Mouse (Mus musculus) left cerebral cortex, adult 8-10 months (tissue): Measurements from ENCODE around the gene Olfml2a. TPM values are rescaled to one million over a fixed set of nuclear protein-coding genes. Genes with fewer than 3 reads are reported as not detected.

Experiments used
- DNase-seq, 2 experiments: peaks; one replicate each; pipeline ENCODE4 v3.0.0; 2022; ENCODE audit warnings: low spot score in 2 of 2
- total RNA-seq, 4 experiments: library from RNA; stranded (reverse); gene quantifications; 2 replicates each; pipeline ENCODE4 v1.2.4; 2022

Gene Olfml2a
- total RNA-seq, 4 experiments from 2014 or later, result 2.2 to 3.1 (median 2.5) TPM

DNA sequence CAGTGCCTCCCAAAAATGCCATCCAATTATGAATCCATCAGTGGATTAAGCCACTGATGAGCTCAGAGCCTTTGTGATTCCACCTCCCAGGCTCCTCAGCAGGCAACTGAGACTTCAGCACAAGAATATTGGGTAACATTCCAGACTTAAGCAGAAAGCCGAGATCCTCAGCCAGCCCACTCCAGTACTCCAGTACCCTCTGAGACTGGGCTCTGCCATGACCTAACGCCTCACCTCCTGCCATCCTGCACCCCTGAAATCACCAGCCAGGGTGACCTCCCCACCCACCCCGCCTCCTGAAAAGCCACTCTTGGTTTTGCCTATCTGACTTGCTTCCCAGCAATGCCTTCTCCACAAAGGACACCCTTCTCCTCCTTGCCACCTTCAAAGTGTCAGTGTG is 5.6 kb downstream of the Olfml2a start:
- DNase-seq, result no peak

DNA sequence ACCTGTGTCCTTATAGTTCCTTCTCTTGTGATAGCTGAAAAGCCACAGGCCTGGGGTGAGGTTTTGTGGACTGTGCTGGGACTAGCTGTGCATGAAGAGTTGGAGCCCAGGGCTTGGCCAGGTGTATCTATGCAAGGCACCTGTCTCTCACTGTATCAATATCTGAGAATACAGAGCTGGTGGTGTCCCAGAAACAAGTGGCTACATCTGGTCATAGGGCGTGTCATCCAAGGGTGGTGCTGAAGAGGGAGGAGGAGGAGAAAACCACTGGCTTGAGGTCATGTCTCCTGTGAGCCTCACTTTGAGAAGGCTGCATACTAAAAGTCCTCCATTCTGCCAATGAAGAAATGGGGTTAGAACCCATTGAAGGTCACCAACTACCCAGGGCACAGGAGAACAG is 6.2 kb downstream of the Olfml2a start:
- DNase-seq, result no peak

DNA sequence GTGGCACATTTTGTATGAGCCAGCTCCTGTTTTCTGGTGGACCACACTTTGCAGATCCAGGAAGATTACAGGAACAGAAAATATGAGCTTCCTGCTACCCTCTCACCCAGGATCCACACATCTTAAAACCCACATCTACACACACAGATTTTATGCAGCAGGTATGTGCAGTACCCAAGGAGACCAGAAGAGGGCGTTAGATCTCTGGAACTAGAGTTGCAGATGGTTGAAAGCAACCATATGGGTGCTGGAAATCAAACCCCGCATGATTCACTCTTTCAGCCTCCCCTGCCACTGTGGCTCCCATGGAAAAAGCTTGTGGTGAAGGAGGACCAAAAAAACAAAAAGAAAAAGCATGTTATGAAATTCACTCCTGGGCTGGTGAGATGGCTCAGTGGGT is 7.3 kb downstream of the Olfml2a start:
- no peak for DNase-seq

DNA sequence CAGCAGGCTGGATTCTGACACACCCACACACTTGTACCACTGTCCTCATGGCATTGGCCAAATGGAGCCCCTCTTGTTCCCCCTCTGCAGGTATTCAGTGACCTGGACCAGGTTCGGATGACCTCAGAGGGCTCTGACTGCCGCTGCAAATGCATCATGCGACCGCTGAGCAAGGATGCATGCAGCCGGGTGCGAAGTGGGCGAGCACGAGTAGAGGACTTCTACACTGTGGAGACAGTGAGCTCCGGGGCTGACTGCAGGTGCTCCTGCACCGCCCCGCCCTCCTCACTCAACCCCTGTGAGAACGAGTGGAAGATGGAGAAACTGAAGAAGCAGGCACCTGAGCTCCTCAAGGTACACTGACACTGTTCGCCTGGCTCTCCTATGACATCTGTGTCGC is 9.6 kb downstream of the Olfml2a start:
- DNase-seq, result no peak

DNA sequence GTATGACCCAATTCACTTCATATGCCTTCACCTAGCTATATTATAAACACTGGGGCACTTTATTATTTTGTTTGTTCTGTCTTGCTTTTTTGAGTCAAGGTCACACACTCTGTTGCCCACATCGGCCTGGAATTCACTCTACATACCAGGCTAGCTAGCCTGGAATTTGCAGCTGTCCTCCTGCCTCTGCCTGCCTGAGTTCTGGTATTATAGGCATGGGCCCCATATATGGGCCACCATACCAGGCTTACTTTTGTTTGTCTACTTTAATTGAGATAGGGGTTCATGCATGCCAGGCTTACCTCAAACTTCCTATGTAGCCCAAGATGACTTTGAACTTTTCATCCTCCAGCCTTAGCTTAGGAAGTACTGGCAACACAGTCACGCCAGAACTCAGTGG is 10.1 kb downstream of the Olfml2a start:
- DNase-seq, result no peak

DNA sequence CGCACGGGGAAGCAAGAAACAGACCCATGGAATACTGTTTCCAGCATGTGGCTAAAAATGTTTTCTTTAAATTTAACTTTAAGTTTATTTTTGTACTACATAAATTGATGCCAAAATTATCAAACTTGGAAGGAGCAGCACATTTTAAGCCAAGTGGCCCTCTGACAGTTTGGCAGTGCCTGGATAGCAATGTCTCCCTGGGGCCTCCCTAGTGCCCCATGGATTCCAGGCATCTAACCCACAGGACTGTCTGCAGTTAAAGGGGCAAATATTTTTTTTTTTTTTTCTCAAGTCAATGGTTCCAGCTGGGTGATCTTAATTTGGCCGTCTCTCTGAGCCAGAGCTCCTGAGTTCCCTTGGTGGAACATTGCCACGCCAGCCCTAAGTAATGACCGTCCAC is 11.4 kb downstream of the Olfml2a start:
- DNase-seq, result no peak

DNA sequence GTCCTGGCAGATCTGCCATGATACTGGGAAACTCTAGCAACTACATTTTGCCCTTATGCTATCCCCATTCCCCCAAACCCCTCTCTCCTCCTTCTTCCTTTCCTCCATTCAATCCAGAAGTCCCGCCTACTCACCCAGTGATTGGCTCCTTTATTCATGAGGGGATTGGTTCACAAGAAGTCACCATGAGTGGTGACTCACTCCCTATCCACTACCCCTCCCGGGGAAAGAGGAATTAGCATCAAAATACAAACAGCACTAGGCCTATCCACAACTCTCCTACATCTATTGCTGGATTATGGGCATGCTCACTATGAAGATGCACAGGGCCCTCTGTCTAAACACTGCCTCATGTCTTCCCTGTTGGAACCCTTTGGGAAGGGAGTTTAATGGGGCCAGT is 12.2 kb downstream of the Olfml2a start:
- no peak for DNase-seq

DNA sequence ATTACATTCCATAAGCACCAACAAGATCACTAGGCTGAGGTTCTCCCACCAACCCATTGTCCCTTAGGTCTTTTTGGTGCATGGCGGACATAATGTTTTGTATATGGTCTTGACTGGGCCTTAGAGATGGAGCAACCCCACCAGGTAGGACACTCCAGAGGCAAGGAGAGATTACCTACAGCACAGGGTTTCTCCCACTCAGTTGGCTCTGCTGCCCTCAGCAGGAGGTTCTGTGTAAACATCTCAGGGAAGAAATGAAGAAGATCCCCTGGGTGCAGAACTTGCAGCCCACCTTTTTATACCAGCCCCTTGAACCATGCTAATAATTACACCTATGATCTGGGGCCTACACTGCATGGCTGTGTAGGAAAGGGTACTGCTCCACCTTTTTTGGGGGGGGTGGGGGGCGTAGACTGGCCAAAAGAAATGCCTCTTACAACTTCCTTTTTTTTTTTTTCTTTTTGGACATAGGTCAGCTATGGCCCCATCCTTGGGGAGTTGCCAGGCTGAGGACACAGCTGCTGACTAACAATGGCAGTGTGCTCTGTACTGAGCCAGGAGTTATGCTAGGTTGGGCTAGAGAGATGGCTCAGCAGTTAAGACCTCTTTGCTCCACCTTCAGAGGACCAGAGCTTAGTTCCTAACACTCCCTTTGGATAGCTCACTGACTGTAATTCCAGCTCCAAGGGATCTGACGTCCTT is 12.8 kb downstream of the Olfml2a start:
- no peak for DNase-seq

DNA sequence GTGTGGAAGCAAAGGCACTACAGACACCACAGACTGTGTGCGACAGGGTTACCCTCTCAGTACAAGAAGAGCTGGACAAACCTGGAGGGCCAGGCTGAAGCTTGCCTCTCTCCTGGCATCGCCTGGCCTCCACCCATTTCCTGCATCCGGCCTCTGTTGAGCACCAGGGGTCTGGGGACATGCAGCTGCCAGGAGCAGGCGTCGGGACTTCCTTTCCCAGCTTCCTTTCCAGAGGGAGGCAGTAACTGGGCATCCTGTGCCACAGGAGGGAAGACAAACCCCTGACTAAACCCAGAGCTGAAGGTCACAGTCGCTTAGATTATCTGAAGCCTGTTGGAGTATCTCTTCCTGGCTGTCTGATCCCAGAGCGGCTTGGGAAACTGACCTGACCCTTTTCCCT is 15.8 kb downstream of the Olfml2a start:
- DNase-seq, result no peak

DNA sequence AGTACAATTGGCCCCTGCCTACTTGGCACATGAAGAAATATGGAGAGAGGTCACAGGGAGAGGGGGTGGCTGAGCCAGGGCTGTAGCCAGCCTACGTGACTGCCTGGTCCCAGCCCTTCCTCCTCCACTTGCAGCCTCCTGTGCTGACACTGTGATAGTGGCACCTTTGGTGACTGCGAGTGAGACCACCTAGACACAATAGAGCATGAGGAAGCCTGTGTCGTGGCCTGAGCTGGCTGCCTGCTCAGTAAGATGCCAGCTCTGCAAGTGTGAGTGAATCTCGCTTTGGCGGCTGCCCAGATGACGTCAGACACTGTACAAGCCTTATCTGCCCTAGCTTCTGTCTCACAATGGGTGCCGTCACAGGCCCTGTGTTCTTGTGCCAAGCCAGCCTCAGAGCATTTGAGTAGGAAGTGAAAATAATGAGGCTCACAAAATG is 18.5 kb downstream of the Olfml2a start:
- peak; percentile 69 to 85 for DNase-seq

DNA sequence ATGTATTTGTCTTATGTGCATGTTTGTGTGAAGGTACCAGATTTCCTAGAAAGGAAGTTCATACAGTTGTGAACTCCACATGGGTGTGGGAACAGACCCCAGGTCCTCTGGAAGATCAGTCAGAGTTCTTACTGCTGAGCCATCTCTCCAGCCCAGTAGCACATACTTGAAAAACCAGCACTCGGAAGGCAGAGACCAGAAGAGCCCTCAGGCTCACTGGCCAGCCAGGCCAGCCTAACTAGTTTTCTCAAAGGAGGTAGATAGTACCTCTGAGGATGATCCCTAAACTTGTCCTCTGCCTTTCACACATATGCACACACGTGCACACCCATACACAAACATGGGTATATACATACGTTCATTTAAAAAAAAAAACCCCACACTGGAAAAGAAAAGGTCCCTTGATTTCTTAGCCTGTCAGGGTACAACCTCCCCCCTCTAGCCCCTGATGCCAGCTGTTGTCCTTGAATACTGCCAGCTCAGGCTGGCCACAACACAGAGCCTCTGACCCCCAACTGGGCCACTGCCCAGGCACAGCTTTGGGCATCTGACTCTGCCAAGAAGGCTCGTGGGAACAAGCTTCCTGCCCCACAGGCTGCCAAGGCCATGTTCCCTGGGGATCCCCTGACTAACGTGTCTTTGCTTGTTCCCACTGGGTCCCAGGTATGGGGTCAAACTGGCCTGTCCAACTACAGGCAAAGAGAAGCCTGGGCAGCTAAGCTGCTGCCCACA is 21.5 kb downstream of the Olfml2a start:
- peak; percentile 21 to 64 for DNase-seq

DNA sequence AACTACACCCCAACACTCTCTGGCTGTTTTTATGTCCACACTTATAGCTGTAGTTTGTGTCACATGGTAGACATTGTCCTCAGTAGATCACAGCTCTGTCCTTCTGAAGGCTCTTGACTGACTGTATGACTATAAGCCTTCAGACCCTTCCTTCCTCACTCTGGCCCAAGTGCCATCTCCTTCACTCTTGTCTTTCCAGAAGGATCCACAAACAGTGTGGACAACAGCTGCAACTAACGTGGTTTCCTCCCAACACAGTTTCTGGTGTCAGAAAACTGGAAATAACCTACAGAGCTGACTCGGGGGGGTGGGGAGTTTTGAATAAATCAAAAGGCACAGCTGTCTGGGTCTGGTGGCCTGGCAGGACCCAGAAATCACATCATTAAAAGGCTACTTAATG is 24.3 kb downstream of the Olfml2a start:
- DNase-seq, result no peak

DNA sequence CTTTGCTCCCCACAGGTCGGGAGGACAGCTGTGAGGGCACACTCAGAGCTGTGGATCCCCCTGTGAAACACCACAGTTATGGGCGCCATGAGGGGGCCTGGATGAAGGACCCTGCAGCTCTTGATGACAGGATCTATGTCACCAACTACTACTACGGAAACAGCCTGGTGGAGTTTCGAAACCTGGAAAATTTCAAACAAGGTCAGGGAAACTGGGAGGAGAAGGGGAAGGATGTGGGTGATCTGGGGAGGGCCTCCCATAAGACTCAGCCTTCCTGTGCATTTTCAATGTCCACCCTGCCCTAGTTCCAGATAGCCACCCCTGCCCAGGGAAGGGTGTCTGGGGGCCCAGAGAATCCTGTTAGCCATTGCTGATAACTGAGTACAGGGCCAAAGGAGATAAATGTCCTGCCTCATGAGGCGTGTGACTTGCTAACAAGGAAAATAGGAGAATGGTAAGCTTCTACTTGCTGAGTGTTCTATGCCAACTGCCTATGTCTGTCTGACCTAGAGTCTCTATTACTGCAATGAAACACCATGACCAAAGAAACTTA is 26.0 kb downstream of the Olfml2a start:
- DNase-seq, result no peak

DNA sequence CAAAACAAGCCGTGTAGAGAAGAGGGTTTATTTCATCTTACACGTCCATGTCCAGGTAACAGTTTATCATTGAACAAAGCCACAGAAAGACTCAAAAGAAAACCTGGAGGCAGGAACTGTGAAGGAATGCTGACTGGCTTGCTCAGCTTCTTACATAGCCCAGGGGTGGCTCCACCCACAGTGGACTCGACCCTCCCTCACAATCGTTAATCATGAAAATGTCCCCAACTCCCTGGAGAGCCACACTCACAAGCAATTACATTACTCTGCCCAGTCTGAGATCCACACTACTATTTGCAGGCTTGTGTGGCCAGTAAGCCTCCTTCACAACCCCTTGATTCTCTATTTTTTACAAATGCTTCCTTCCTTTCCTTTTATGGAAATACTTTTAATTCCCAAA is 32.4 kb downstream of the Olfml2a start:
- no peak for DNase-seq

DNA sequence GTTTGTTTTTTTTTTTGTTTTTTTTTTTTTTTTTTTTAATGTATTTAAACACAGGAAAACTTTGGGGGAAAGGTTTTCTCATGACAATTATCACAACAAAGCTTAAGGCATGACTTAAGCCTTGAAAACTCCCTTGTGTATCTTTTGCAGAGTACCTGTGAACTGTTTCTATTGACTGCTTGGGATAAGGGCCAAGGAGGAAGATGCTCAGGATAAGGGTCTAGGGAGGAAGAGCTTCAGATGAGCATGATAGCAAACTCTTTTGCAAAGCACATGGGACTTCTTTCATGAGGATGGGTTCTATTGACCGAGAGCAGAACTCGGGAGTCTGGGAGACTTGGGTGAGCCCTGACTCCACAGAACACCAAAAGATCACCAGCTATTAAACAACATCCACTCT is 37.9 kb downstream of the Olfml2a start:
- no peak for DNase-seq

DNA sequence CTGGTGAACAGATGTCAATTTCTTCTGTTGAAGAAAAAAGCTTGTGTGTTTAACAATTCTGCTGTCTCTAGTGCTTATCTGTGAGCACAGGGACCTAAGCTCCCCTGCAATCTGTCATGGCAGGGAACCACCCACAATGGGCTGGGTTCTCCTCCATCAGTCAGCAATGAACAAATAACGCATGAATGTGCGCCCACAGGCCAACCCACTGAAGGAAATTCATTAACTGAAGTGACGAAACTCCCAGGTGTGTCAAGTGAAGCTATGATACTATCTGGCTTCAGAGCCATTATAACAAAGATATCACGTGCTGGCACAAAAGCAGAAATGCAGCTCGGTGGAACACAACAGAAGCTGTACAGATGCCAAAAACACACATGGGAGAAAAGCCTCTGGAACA is 38.3 kb downstream of the Olfml2a start:
- no peak for DNase-seq

DNA sequence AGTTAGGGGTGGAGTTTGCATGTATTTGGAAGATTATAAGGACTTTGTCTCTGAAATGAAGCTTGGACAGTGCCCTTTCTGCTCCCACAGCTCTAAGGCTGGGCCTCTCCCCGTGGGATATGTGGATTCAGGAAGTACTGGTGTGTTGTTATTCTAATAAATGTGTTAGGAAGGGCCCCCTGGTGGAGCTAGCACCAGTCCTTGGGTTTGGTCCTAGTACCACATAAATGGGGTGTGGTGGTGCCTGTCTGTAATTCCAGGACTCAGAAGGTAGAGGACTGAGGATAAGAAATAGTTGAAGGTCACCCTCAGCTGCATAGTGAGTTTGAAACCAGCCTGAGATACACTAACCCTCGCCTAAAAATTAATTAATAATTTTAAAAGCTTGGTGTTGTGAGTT is 41.4 kb downstream of the Olfml2a start:
- no peak for DNase-seq

DNA sequence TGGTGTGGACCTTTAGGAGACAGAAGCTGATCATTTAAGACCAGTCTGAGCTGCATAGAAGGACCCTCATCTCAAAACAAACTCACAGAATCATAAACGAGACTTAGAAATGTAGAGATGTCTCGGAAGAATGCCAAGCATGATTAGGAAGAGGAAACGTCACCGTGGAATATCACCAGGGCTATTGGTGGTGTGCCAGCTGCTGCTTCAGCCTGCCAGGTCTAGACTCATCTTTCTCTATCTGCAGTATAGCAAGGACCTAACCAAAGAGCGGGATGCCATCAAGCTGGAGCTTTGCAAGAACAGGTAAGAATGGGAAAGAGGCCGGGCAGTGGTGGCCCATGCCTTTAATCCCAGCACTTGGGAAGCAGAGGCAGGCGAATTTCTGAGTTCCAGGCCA is 41.9 kb downstream of the Olfml2a start:
- no peak for DNase-seq

DNA sequence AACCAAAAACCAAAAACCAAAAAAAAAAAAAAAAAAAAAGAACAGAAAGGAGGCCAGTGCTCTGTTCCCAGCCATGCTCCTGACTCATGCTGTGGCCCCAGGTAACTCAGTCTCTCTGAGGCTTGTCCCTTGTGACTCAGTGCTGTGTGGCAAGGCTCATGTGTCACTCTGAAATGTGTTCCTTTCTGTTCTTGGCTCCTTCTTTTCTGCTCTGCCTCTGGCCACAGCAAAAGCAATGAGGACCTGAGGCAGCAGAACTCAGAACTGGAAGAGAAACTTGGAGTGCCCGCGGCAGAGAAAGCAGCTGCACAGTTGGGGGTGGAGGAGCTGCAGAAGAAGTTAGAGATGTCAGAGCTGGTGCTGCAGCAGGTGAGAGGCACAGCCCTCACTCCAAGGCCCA is 42.4 kb downstream of the Olfml2a start:
- no peak for DNase-seq

DNA sequence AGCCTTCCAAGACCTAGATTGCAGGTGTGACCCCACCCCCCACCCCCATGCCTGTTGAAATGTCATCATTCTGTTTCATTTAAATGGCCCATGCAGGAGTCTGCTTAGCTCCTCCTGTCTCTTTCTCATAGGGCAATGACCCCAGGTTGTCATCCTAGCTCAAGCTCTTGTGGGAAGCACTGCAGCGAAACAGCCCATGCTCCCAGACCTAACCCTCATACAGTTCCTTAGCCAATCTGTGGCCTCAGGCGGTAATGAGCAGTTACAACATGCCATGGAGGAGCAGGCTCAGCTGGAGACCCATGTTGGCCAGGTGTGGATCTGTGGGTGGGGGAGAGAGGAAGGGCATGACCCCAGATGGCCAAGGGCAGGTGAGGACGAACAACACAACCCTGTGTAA is 43.4 kb downstream of the Olfml2a start:
- no peak for DNase-seq

DNA sequence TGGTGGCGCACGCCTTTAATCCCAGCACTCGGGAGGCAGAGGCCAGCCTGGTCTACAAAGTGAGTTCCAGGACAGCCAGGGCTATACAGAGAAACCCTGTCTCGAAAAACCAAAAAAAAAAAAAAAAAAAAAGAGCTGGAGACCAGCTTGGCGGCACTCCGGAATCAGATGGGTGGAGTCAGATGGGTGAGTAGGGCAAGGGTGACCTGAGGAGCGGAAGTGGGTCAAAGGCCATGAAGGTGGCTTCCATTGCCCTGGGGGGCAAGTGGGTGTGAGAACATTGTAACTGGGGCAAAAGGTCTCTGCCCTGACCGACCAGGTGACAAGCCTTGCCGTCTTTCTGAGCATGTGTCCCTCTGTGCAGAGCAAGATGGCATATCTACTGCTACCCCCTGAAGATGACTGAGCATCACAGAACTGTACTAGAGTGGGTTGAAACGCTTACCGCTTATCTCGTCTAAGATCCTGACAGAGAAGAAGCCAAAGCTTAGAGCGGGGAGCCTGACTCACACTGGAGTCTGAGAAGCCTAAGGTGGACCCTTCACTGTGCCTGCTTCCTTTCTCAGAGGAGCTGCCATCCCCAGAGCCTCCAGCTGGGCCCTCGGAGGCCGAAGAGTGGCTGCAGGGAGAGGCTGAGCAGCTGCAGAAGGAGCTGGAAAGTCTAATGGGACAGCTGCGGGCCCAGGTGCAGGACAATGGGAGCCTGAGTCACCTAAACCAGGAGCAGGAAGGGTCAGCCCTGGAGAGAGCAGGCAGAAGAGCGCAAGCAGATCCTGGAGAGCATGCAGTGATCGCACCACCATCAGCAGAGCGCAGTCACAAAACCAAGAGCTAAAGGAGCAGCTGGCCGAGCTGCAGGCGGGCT is 44.4 kb downstream of the Olfml2a start:
- DNase-seq, result no peak

DNA sequence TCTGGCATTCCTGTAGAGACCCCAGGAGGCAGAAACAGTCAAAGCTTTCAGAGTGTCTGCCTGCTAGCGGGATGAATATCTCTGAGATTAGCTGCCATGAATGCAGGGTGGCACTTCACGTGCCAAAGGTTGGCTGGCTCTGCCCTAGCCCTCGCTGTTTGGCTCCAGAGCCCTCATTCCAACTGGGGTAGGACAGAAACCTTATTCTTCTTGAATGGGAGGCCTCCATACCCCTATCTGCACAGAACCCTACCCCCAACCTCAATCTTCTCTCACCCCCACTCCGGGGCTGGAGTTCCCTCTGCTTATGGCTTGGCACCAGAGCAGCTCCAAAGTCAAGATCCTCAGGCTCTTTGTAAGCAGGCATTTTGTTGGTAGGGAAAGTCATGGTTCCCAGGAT is 46.1 kb downstream of the Olfml2a start:
- DNase-seq, result no peak
